Mouse (Mus musculus) stomach, embryonic 14.5 days (tissue): ENCODE measurements at regions not wholly inside any gene's neighbourhood (a gene's known extent, or its start where the extent isn't known, plus 50 kb on each side); places are given as distances from the start of the nearest gene placed in this dataset.

Source experiments
- ATAC-seq: fragments of 200-750 bp; cut with Nextera tagmentation; 2 replicates; pipeline ENCODE4 v1.8.0; 2017; ENCODE audit warnings: low read depth, moderate TSS enrichment; ENCODE audit not compliant: insufficient number of reproducible peaks, insufficient read depth, low FRiP score
- H3K27ac ChIP-seq: fragments of 300-500 bp; sonication (generic); 2 replicates; pipeline ENCODE4 v1.5.1; 2014; ENCODE audit warnings: mild to moderate bottlenecking, low read length, moderate library complexity, mixed read lengths
- H3K27me3 ChIP-seq: fragments of 300-500 bp; sonication (generic); 2 replicates; pipeline ENCODE4 v1.6.1; 2014; ENCODE audit warnings: low read length, control low read depth, mixed read lengths; ENCODE audit not compliant: control insufficient read depth, insufficient read depth
- H3K36me3 ChIP-seq: fragments of 300-500 bp; sonication (generic); 2 replicates; pipeline ENCODE4 v1.6.1; 2014; ENCODE audit warnings: mild to moderate bottlenecking, control low read depth, low read length, moderate library complexity, mixed read lengths; ENCODE audit not compliant: control insufficient read depth, insufficient read depth
- H3K4me1 ChIP-seq: fragments of 300-500 bp; sonication (generic); 2 replicates; pipeline ENCODE4 v1.6.1; 2014; ENCODE audit warnings: low read length, control low read depth, mixed read lengths; ENCODE audit not compliant: control insufficient read depth, insufficient read depth
- H3K4me2 ChIP-seq: fragments of 300-500 bp; sonication (generic); replicated peaks from 2 replicates; pipeline ENCODE4 v1.6.1; 2014; ENCODE audit warnings: low read depth, low read length, control low read depth
- H3K4me3 ChIP-seq: fragments of 300-500 bp; sonication (generic); 2 replicates; pipeline ENCODE4 v1.5.1; 2014; ENCODE audit warnings: low read depth, low read length, control low read depth
- H3K9ac ChIP-seq: fragments of 300-500 bp; sonication (generic); replicated peaks from 2 replicates; pipeline ENCODE4 v1.6.1; 2014; ENCODE audit warnings: low read depth, mild to moderate bottlenecking, control low read depth, low read length, moderate library complexity, mixed read lengths
- H3K9me3 ChIP-seq: fragments of 300-500 bp; sonication (generic); 2 replicates; pipeline ENCODE4 v1.6.1; 2016; ENCODE audit warnings: low read depth, low read length, control low read depth; ENCODE audit not compliant: control insufficient read depth
- WGBS: fragments of 180-500 bp; shearing (Covaris S2); extraction: QIAGEN DNeasy Blood & Tissue Kit; methylation state at CpG from one replicate; pipeline ENCODE4 v1.1.7; 2014; 5-methylcytosine and 5-hydroxymethylcytosine counted together

GRCm38 (mm10) chr11:24338111-24338510 lies 260.3 kb downstream of the Bcl11a start:
- H3K4me1 ChIP-seq, result no peaks in the 10 kb centered on the region
- H3K4me3 ChIP-seq, result no peak overlapping the region
- H3K36me3 ChIP-seq, result no peaks in the 10 kb centered on the region
- 82% methylated on average over 1 of the region's 1 CpGs for WGBS
- H3K27me3 ChIP-seq, result no peaks in the 10 kb centered on the region
- no peak overlapping the region for H3K4me2 ChIP-seq
- H3K9ac ChIP-seq, result no peak overlapping the region
- no peaks in the 10 kb centered on the region for H3K9me3 ChIP-seq
- H3K27ac ChIP-seq, result no peak overlapping the region
- no peak for ATAC-seq

- Histone ChIP-seq H3K4me2 (no peak overlapping the region), H3K27ac (no peak overlapping the region), H3K27me3 (no peaks in the 10 kb centered on the region), H3K9ac (no peak overlapping the region), H3K4me3 (no peak overlapping the region), H3K9me3 (no peaks in the 10 kb centered on the region), H3K4me1 (no peaks in the 10 kb centered on the region), H3K36me3 (no peaks in the 10 kb centered on the region)
- ATAC-seq, result no peak
- WGBS, result 60% methylated on average over 2 of the region's 2 CpGs
Observed at GRCm38 (mm10) chr11:24339061-24339460, 261.2 kb downstream of the Bcl11a start.

GRCm38 (mm10) chr11:24340677-24341076 lies 262.8 kb downstream of the Bcl11a start:
- Histone ChIP-seq H3K4me2 (no peak overlapping the region), H3K9me3 (no peaks in the 10 kb centered on the region), H3K4me1 (no peaks in the 10 kb centered on the region), H3K36me3 (no peaks in the 10 kb centered on the region), H3K27me3 (no peaks in the 10 kb centered on the region), H3K27ac (no peak overlapping the region), H3K9ac (no peak overlapping the region), H3K4me3 (no peak overlapping the region)
- 75% methylated on average over 2 of the region's 2 CpGs for WGBS
- ATAC-seq, result no peak

GRCm38 (mm10) chr11:24341650-24342049 lies 263.8 kb downstream of the Bcl11a start:
- no peak overlapping the region for H3K4me3 ChIP-seq
- H3K27me3 ChIP-seq, result no peaks in the 10 kb centered on the region
- 61% methylated on average over 3 of the region's 3 CpGs for WGBS
- no peaks in the 10 kb centered on the region for H3K4me1 ChIP-seq
- no peak overlapping the region for H3K4me2 ChIP-seq
- no peak for ATAC-seq
- H3K36me3 ChIP-seq, result no peaks in the 10 kb centered on the region
- no peak overlapping the region for H3K9ac ChIP-seq
- H3K9me3 ChIP-seq, result no peaks in the 10 kb centered on the region
- no peak overlapping the region for H3K27ac ChIP-seq

- H3K4me2 ChIP-seq, result no peak overlapping the region
- ATAC-seq, result no peak
- no peaks in the 10 kb centered on the region for H3K9me3 ChIP-seq
- no peak overlapping the region for H3K4me3 ChIP-seq
- H3K27me3 ChIP-seq, result no peaks in the 10 kb centered on the region
- no peak overlapping the region for H3K9ac ChIP-seq
- no peak overlapping the region for H3K27ac ChIP-seq
- H3K36me3 ChIP-seq, result no peaks in the 10 kb centered on the region
- 23% methylated on average over 2 of the region's 2 CpGs for WGBS
- no peaks in the 10 kb centered on the region for H3K4me1 ChIP-seq
Observed at GRCm38 (mm10) chr11:24342176-24342575, 264.3 kb downstream of the Bcl11a start.

GRCm38 (mm10) chr11:24342732-24343131 lies 264.9 kb downstream of the Bcl11a start:
- ATAC-seq, result no peak
- no peak overlapping the region for H3K9ac ChIP-seq
- no peak overlapping the region for H3K27ac ChIP-seq
- no peak overlapping the region for H3K4me2 ChIP-seq
- no peak overlapping the region for H3K4me3 ChIP-seq
- no peaks in the 10 kb centered on the region for H3K27me3 ChIP-seq
- no peaks in the 10 kb centered on the region for H3K36me3 ChIP-seq
- H3K9me3 ChIP-seq, result no peaks in the 10 kb centered on the region
- 88% methylated on average over 2 of the region's 2 CpGs for WGBS
- H3K4me1 ChIP-seq, result no peaks in the 10 kb centered on the region

GRCm38 (mm10) chr11:24347225-24347624 lies 269.4 kb downstream of the Bcl11a start:
- 47% methylated on average over 12 of the region's 12 CpGs for WGBS
- no peaks in the 10 kb centered on the region for H3K9me3 ChIP-seq
- no peaks in the 10 kb centered on the region for H3K27me3 ChIP-seq

GRCm38 (mm10) chr11:24348741-24349140 lies 270.9 kb downstream of the Bcl11a start:
- Histone ChIP-seq H3K9ac (no peak overlapping the region), H3K9me3 (no peaks in the 10 kb centered on the region), H3K4me2 (no peak overlapping the region), H3K27me3 (no peaks in the 10 kb centered on the region), H3K4me1 (no peaks in the 10 kb centered on the region), H3K4me3 (no peak overlapping the region), H3K36me3 (no peaks in the 10 kb centered on the region), H3K27ac (no peak overlapping the region)
- no peak for ATAC-seq
- WGBS, result 54% methylated on average over 4 of the region's 4 CpGs

More at GRCm38 (mm10) chr11:24347225-24347624, 269.4 kb downstream of the Bcl11a start:
- ATAC-seq, result no peak
- no peak overlapping the region for H3K9ac ChIP-seq
- H3K27ac ChIP-seq, result no peak overlapping the region
- no peaks in the 10 kb centered on the region for H3K36me3 ChIP-seq
- H3K4me1 ChIP-seq, result no peaks in the 10 kb centered on the region
- H3K4me2 ChIP-seq, result no peak overlapping the region
- H3K4me3 ChIP-seq, result no peak overlapping the region

- ATAC-seq, result no peak
- H3K4me1 ChIP-seq, result no peaks in the 10 kb centered on the region
- WGBS, result 47% methylated on average over 10 of the region's 10 CpGs
- H3K27ac ChIP-seq, result no peak overlapping the region
- no peaks in the 10 kb centered on the region for H3K36me3 ChIP-seq
- no peak overlapping the region for H3K9ac ChIP-seq
- H3K27me3 ChIP-seq, result no peaks in the 10 kb centered on the region
- no peak overlapping the region for H3K4me3 ChIP-seq
- H3K4me2 ChIP-seq, result no peak overlapping the region
- H3K9me3 ChIP-seq, result no peaks in the 10 kb centered on the region
Observed at GRCm38 (mm10) chr11:24349967-24350643, 272.2 kb downstream of the Bcl11a start.
